Mouse (Mus musculus) embryonic facial prominence, embryonic 14.5 days (tissue): Measurements from ENCODE around the gene Rnps1. TPM values are rescaled to one million over a fixed set of nuclear protein-coding genes. Genes with fewer than 3 reads are reported as not detected.
A peak's percentile ranks its signal among the peaks of the same experiment; 100 is the strongest.

Experiments
- ATAC-seq: fragments of 200-750 bp; cut with Nextera tagmentation; 2 replicates; pipeline ENCODE4 v1.8.0; 2017; ENCODE audit warnings: low read depth, moderate number of reproducible peaks, moderate TSS enrichment
- DNase-seq: peaks from one replicate; pipeline ENCODE4 v3.0.0-alpha.2; 2015; ENCODE audit warnings: low spot score
- H3K27ac ChIP-seq: fragments of 300-500 bp; sonication (generic); replicated peaks from 2 replicates; pipeline ENCODE4 v1.5.1; 2014; ENCODE audit warnings: low read depth, mild to moderate bottlenecking, low read length, moderate library complexity
- H3K27me3 ChIP-seq: fragments of 300-500 bp; sonication (generic); replicated peaks from 2 replicates; pipeline ENCODE4 v1.6.1; 2014; ENCODE audit warnings: low read length; ENCODE audit not compliant: control insufficient read depth, insufficient read depth
- H3K36me3 ChIP-seq: fragments of 300-500 bp; sonication (generic); 2 replicates; pipeline ENCODE4 v1.6.1; 2014; ENCODE audit warnings: low read length, mixed read lengths; ENCODE audit not compliant: control insufficient read depth, insufficient read depth
- H3K4me1 ChIP-seq: fragments of 300-500 bp; sonication (generic); 2 replicates; pipeline ENCODE4 v1.6.1; 2014; ENCODE audit warnings: antibody characterized with exemption, low read length; ENCODE audit not compliant: control insufficient read depth, insufficient read depth
- H3K4me2 ChIP-seq: fragments of 300-500 bp; sonication (generic); 2 replicates; pipeline ENCODE4 v1.6.1; 2014; ENCODE audit warnings: low read depth, mild to moderate bottlenecking, low read length, moderate library complexity, mixed read lengths
- H3K4me3 ChIP-seq: fragments of 300-500 bp; sonication (generic); 2 replicates; pipeline ENCODE4 v1.5.1; 2014; ENCODE audit warnings: low read depth, mild to moderate bottlenecking, low read length
- H3K9ac ChIP-seq: fragments of 300-500 bp; sonication (generic); 2 replicates; pipeline ENCODE4 v1.6.1; 2014; ENCODE audit warnings: low read depth, mild to moderate bottlenecking, low read length, moderate library complexity, mixed read lengths
- H3K9me3 ChIP-seq: fragments of 300-500 bp; sonication (generic); 2 replicates; pipeline ENCODE4 v1.6.1; 2016; ENCODE audit warnings: low read length; ENCODE audit not compliant: control insufficient read depth
- WGBS: fragments of 180-500 bp; shearing (Covaris S2); extraction: QIAGEN DNeasy Blood & Tissue Kit; methylation state at CpG from one replicate; pipeline ENCODE4 v1.1.7; 2014; 5-methylcytosine and 5-hydroxymethylcytosine counted together
- polyA plus RNA-seq: library from polyadenylated mRNA; unstranded; fragments of >200 nt; fragmentation: Nextera tagmentation; extraction: Ambion mirVana; gene quantifications from 2 replicates; pipeline ENCODE4 v1.2.1, GENCODE M21; 2014

Rnps1 gene
- polyA plus RNA-seq, 1 experiment from 2014 or later: 202 TPM

DNA sequence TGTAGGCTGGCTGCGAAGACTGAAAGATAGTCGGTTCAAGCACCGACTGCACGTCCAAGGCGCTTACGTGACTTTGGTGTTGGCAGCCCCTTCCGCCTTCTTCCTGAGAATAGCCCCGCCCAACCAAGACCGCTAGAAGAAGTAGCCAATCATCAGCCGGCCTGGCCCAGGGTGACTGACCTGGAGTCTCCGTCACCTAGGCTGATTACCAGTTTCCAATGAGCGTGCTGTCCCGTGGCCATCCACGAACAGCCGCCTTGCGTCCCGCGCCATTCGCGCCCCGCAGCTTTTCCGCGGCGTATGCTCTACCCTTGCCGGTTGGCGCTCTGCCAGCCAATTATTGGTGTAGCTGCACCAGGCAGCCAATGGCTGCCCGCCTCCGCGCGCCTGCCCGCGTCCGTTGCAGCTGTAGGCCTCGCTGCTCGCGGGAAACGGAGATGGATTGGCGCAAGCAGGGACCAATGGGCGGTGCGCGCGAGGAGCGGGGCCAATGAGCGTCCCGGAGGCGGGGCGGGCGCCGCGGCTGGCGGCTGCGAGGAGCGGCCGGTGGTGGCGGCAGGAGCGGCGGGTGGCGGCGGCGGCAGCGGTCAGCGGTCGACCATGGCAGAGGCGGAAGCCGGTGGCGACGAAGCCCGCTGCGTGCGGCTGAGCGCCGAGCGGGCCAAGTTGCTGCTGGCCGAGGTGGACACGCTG lies 55.7 kb downstream of the Rnps1 start, which contains the start of the genes E4f1 and Pgp:
Gene E4f1, minus strand, starts transcription at position 404 of the 693 bp plus-strand sequence.
Gene Pgp, plus strand, starts transcription at position 483 of the 693 bp plus-strand sequence.
- peak within 1 kb of the TSS; percentile 89 for H3K4me3 ChIP-seq
- peak; percentile 99 for DNase-seq

DNA sequence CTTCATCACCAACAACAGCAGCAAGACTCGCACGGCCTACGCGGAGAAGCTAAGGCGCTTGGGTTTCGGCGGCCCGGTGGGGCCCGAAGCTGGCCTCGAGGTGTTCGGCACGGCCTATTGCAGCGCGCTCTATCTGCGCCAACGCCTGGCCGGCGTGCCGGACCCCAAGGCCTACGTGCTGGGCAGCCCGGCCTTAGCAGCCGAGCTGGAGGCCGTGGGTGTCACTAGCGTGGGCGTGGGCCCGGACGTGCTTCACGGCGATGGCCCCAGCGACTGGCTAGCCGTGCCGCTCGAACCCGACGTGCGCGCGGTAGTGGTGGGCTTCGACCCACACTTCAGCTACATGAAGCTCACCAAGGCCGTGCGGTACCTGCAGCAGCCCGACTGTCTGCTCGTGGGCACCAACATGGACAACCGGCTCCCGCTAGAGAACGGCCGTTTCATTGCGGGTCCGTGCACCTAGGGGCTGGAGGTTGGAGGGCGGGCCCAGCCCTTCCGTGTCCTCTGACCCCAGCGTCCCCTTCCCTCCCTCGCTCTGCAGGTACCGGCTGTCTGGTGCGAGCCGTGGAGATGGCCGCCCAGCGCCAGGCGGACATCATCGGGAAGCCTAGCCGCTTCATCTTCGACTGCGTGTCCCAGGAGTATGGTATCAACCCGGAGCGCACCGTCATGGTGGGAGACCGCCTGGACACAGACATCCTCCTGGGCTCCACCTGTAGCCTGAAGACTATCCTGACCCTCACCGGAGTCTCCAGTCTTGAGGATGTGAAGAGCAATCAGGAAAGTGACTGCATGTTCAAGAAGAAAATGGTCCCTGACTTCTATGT lies 56.5 kb downstream of the Rnps1 start:
- DNase-seq (peak; percentile 11), ATAC-seq (peak; percentile 14; the same call in 1 of the 2 replicates)
- Histone ChIP-seq H3K4me1 (peaks cover 14% of the 10 kb centered on the region), H3K9me3 (no peaks in the 10 kb centered on the region), H3K36me3 (peaks cover 20% of the 10 kb centered on the region), H3K9ac (peak overlapping the region; percentile 86), H3K4me2 (peak overlapping the region; percentile 96), H3K27ac (peak overlapping the region; percentile 76), H3K27me3 (no peaks in the 10 kb centered on the region), H3K4me3 (peak overlapping the region; percentile 89)
- WGBS: 1% methylated on average over 27 of the region's 68 CpGs

More for the DNA sequence above, 55.7 kb downstream of the Rnps1 start, which contains the start of the genes E4f1 and Pgp:
- Histone ChIP-seq H3K4me2 (peak within 1 kb of the TSS; percentile 96), H3K9ac (peak within 1 kb of the TSS; percentile 86), H3K4me1 (peaks cover 14% of the 10 kb centered on the region), H3K9me3 (no peaks in the 10 kb centered on the region), H3K36me3 (peaks cover 12% of the 10 kb centered on the region), H3K27me3 (no peaks in the 10 kb centered on the region), H3K27ac (peak within 1 kb of the TSS; percentile 76)
- under 1% methylated on average over 39 of the region's 75 CpGs for WGBS
- peak; percentile 99 for ATAC-seq

DNA sequence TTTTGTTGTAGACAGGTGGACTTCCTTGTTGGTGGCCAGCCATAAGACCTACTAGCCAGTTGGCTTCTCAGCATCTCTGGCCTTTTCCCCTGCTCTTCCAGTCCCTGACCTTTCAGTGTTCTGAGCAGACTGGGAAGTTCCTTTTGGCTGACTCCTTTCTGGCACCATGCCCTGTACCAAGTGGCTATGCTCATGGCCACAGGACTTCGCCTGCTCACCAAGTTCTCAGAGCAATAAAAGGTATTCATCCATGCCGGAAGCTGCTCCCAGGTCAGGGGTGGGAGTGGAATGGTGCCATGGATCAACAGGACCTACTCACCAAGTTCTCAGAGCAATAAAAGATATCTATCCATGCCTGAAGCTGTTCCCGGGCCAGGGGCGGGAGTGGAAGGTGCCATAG lies 58.1 kb downstream of the Rnps1 start:
- H3K36me3 ChIP-seq: peaks cover 36% of the 10 kb centered on the region
- no peak overlapping the region; the same call in 1 of the 2 replicates for H3K4me3 ChIP-seq
- ATAC-seq (no peak), DNase-seq (no peak)
- no peaks in the 10 kb centered on the region for H3K9me3 ChIP-seq
- H3K27me3 ChIP-seq: no peaks in the 10 kb centered on the region
- H3K27ac ChIP-seq: no peak overlapping the region
- peaks cover 14% of the 10 kb centered on the region for H3K4me1 ChIP-seq
- 88% methylated on average over 4 of the region's 4 CpGs for WGBS
- H3K4me2 ChIP-seq: peak overlapping the region; percentile 96
- H3K9ac ChIP-seq: no peak overlapping the region

DNA sequence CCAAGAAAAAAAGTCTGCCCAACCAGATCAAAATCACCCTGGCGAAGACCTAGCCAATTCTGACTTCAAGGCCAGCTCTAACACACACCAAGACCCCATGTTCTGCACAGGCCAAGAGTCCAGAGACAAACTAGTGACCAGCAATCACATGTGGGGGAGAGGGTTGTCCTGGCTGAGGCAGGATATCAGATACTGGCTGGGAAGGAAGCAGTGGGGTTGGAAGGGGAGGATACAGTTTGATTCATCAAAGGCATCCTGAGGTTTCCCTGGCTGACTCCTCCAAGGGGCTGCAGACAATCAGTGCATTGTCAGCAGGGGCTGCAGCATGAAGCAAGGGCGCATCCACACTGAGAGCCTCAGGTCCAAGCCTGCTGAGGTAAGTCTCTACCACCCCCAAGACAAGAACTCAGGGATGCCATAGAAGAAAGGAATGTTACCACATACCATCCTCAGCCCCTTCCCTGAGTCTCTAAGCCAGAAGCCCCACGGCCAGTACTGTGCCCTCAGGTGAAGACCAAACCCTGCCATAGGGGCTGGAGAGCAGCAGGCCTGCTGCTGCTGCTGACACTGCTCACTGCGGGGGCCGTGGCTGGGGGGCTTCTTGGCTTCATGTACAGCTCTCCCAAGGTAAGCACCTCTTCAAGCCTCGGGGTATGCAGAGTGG lies 59.4 kb downstream of the Rnps1 start, which contains the start of gene Bricd5:
Gene Bricd5, plus strand, starts transcription at position 273 of the 664 bp plus-strand sequence.
- ATAC-seq (no peak), DNase-seq (no peak)
- H3K4me2 ChIP-seq: 0 out of 2 replicates have a peak within 1 kb of the TSS, but pooled peaks have one; percentile 96
- no peak within 1 kb of the TSS; the same call in 1 of the 2 replicates for H3K9ac ChIP-seq
- no peaks in the 10 kb centered on the region for H3K27me3 ChIP-seq
- H3K4me1 ChIP-seq: peaks cover 20% of the 10 kb centered on the region
- no peak within 1 kb of the TSS for H3K4me3 ChIP-seq
- WGBS: 51% methylated on average over 5 of the region's 6 CpGs
- peaks cover 40% of the 10 kb centered on the region for H3K36me3 ChIP-seq
- no peak within 1 kb of the TSS for H3K27ac ChIP-seq
- no peaks in the 10 kb centered on the region for H3K9me3 ChIP-seq

DNA sequence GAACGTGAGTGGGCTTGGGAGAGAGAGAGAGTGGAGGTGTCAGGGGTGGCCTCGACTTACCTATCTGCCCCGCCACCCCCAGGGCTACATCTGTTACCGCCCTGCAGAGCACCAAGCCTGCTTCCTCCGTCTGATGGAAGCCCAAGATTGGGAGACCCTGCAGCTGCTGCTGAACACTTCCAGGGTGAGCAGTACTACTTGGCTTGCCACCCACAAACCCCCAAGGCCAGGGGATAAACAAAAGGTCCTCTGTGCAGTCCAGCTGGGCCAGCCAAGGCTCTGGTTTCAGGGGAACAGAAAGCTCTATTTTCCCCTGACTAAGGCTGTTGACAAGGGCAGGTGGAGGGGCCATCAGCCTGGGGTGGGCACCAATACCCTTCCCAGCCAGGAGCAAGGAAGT lies 60.2 kb downstream of the Rnps1 start:
- Histone ChIP-seq H3K27ac (no peak overlapping the region), H3K4me2 (no peak overlapping the region), H3K4me3 (no peak overlapping the region), H3K9ac (no peak overlapping the region), H3K27me3 (no peaks in the 10 kb centered on the region), H3K36me3 (peaks cover 40% of the 10 kb centered on the region), H3K4me1 (peaks cover 20% of the 10 kb centered on the region), H3K9me3 (no peaks in the 10 kb centered on the region)
- 58% methylated on average over 5 of the region's 5 CpGs for WGBS
- ATAC-seq (no peak), DNase-seq (peak; percentile 56)

Other genes with a start within 250 kb of the Rnps1 start
- 573 and 574 TPM in 2 replicates for gene Atp6v0c, start 244.9 kb upstream of the Rnps1 start, polyA plus RNA-seq
- gene Tbc1d24, start 209.0 kb upstream of the Rnps1 start, polyA plus RNA-seq: 4.6 and 6.4 TPM in 2 replicates
- 9.6 and 10.7 TPM in 2 replicates for gene Ntn3, start 205.0 kb upstream of the Rnps1 start, polyA plus RNA-seq
- gene Tedc2, start 193.7 kb upstream of the Rnps1 start, polyA plus RNA-seq: 9.2 and 9.9 TPM in 2 replicates
- 42.2 and 48.1 TPM in 2 replicates for gene Ccnf, start 163.1 kb upstream of the Rnps1 start, polyA plus RNA-seq
- gene Abca17, start 63.5 kb upstream of the Rnps1 start, polyA plus RNA-seq: not detected in 2 replicates
- 10.1 TPM in 2 replicates for gene Abca3, start 62.6 kb upstream of the Rnps1 start, polyA plus RNA-seq
- gene Eci1, start 12.1 kb downstream of the Rnps1 start, polyA plus RNA-seq: 57.6 and 58.7 TPM in 2 replicates
- 3.3 and 4.9 TPM in 2 replicates for gene Dnase1l2, start 28.5 kb downstream of the Rnps1 start, polyA plus RNA-seq
- 13.3 and 18.6 TPM in 2 replicates for gene E4f1, start 55.7 kb downstream of the Rnps1 start, polyA plus RNA-seq
- 57.7 and 58.5 TPM in 2 replicates for gene Pgp, start 55.8 kb downstream of the Rnps1 start, polyA plus RNA-seq
- gene Bricd5, start 59.3 kb downstream of the Rnps1 start, polyA plus RNA-seq: 1.5 and 2.0 TPM in 2 replicates
- gene Mlst8, start 64.5 kb downstream of the Rnps1 start, polyA plus RNA-seq: 21.7 and 23.7 TPM in 2 replicates
- 2.9 and 3.7 TPM in 2 replicates for gene Caskin1, start 74.0 kb downstream of the Rnps1 start, polyA plus RNA-seq
- 78.9 and 86.3 TPM in 2 replicates for gene Traf7, start 113.4 kb downstream of the Rnps1 start, polyA plus RNA-seq
- 2.8 and 2.9 TPM in 2 replicates for gene Rab26, start 119.6 kb downstream of the Rnps1 start, polyA plus RNA-seq
- gene Pkd1, start 135.3 kb downstream of the Rnps1 start, polyA plus RNA-seq: 37.9 and 40.1 TPM in 2 replicates
- gene Tsc2, start 218.1 kb downstream of the Rnps1 start, polyA plus RNA-seq: 60.8 and 71.2 TPM in 2 replicates
- gene Nthl1, start 218.1 kb downstream of the Rnps1 start, polyA plus RNA-seq: 16.8 and 19.1 TPM in 2 replicates
- 56.7 and 57.7 TPM in 2 replicates for gene Slc9a3r2, start 235.8 kb downstream of the Rnps1 start, polyA plus RNA-seq
- 0.82 and 1.4 TPM in 2 replicates for gene Npw, start 243.9 kb downstream of the Rnps1 start, polyA plus RNA-seq